9 mouse cellular contexts compared by ENCODE assay signal in the genomic region with DNA sequence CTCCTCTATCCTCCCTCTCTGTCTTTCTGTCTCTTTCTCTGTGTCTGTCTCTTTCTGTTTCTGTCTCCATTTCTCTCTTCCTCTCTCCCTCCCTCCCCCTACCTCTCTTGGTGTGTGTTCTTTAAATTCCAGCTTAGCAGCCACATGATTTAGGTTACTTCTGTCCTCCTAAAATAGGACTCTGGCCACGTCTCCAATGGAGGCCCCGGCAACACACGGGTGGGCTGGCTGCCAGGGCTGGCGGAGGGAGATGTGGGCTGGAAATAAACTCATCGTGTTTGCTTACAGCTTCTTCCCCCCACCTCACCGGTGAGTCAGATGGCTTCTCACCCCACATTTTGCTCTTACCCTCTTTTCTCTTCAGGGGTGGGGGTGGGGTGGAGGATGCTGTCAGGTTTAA.
DNase-seq lines count a peak whose midpoint lies in the region; ATAC-seq lines count a peak whose summit lies in the region.
"Had no signal": no experiment of that assay in that cellular context is flagged by ENCODE, and none has a peak within 500 bp of the region (broad histone marks: within the 10 kb centered on the region; RNA-seq: fewer than 3 reads in every experiment).

No protein-coding gene starts in this region.

- no peak overlapping the region for H3K4me2 ChIP-seq in neural tube, embryonic 13.5 days
- H3K4me2 ChIP-seq: liver, embryonic 15.5 days had no signal

- H3K27ac ChIP-seq in brown adipose tissue, adult 24 weeks (replicated peaks; ENCODE audit: low read depth, low read length): peak overlapping the region; percentile 87
- no peak overlapping the region for H3K27ac ChIP-seq in neural tube, embryonic 13.5 days (replicated peaks)
- H3K27ac ChIP-seq: liver, embryonic 15.5 days had no signal

- DNase-seq in adipocyte (ENCODE audit: low spot score): peak; percentile 82
- peak; percentile 84 to 88 for DNase-seq in heart, postnatal 14 days
- DNase-seq in left cerebral cortex, adult 11 months (ENCODE audit: low spot score): peak; percentile 45
- DNase-seq in spleen, adult 12 weeks (ENCODE audit: low spot score): no peak
- no peak for DNase-seq in T-cell, adult 2 months (ENCODE audit: low spot score)

- WGBS in neural tube, embryonic 13.5 days: 26% methylated on average over 6 of the region's 6 CpGs

- H3K9me3 ChIP-seq in neural tube, embryonic 13.5 days: no peaks in the 10 kb centered on the region
- H3K9me3 ChIP-seq: liver, embryonic 15.5 days had no signal

- intact Hi-C loops in heart, postnatal 14 days (cut with DNase I): loop anchor here (2.0 to 5.0 kb wide), 3 partner anchors 35 to 100 kb away; a partner anchor contains a TSS

- H3K4me3 ChIP-seq in brown adipose tissue, adult 24 weeks (ENCODE audit: insufficient read depth, low read depth, low read length): peak overlapping the region; percentile 2; the same call in 1 of the 2 replicates
- no peak overlapping the region for H3K4me3 ChIP-seq in neural tube, embryonic 13.5 days
- H3K4me3 ChIP-seq: liver, embryonic 15.5 days had no signal

- H3K9ac ChIP-seq in neural tube, embryonic 13.5 days: no peak overlapping the region
- H3K9ac ChIP-seq: liver, embryonic 15.5 days had no signal

- H3K4me1 ChIP-seq in brown adipose tissue, adult 24 weeks (ENCODE audit: control insufficient read depth, insufficient read depth, insufficient read length, low read length): peaks cover 11% of the 10 kb centered on the region; the same call in 1 of the 2 replicates
- H3K4me1 ChIP-seq in neural tube, embryonic 13.5 days (replicated peaks): peaks cover 17% of the 10 kb centered on the region

- no peaks in the 10 kb centered on the region for H3K36me3 ChIP-seq in neural tube, embryonic 13.5 days
- H3K36me3 ChIP-seq: liver, embryonic 15.5 days had no signal

- ATAC-seq in frontal cortex, adult (ENCODE audit: low TSS enrichment): peak; percentile 53
- 0 out of 2 replicates have a peak, but pooled peaks have one; percentile 5 for ATAC-seq in neural tube, embryonic 13.5 days (ENCODE audit: low read depth)

- H3K27me3 ChIP-seq in neural tube, embryonic 13.5 days: no peaks in the 10 kb centered on the region

Comparison
In these comparisons a context has a peak if more than half of its experiments do, and no peak if none do; other contexts are left out.
1. DNase-seq: peak in adipocyte (single experiment), heart, postnatal 14 days (2 of 2) and left cerebral cortex, adult 11 months (single experiment); none in spleen, adult 12 weeks (single experiment) and T-cell, adult 2 months (single experiment).